Mouse (Mus musculus) spleen, adult 2 months (tissue): ENCODE data around the gene Olfr279.

Source experiments
- CTCF ChIP-seq: fragments of 200-500 bp; IDR thresholded peaks from 2 replicates; pipeline ENCODE4 v1.5.1; 2011; ENCODE audit warnings: mild to moderate bottlenecking, inconsistent platforms; ENCODE audit not compliant: insufficient read depth, insufficient read length, insufficient replicate concordance; ENCODE audit errors: extremely low read depth
- POLR2A ChIP-seq: fragments of 200-500 bp; IDR thresholded peaks from 2 replicates; pipeline ENCODE4 v1.6.1; 2011; ENCODE audit warnings: low read depth, low read length, inconsistent platforms

- no peak for TF ChIP-seq POLR2A
- TF ChIP-seq CTCF, result no peak
These were observed 870 bp upstream of the Olfr279 start for GRCm38 (mm10) chr15:98491332-98491731.
